Mouse (Mus musculus): ENCODE measurements around the gene Rsph3b.
"Not testable (repeated sequence)": the region's sequence is repeated elsewhere in the genome, so short reads cannot be mapped to it uniquely, and the experiment has no call there.

Rsph3b gene

DNA sequence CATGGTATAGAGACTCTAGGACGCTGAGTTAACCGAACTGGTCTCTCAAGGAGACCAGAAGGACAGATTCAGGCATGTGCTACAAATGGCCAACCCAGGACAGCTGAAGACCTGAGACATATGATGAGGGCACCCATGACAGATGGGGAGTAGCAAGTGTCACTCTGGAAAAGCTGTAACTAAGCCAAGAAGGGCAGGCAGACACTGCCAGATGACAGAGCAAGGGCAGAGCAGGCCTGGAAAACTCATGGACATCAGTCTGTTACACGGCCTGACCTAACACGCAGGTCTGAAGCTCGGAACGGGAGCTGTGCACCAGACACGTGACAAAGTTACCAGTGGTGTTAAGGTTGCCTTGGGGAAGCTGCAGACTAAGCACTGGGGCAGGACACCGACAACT lies 10.4 kb upstream of the Rsph3b start:
- not testable (repeated sequence) for DNase-seq (ENCODE audit: low spot score)

GRCm38 (mm10) chr17:6948769-6949228 lies 317 bp upstream of the Rsph3b start:
- DNase-seq (ENCODE audit: low spot score): not testable (repeated sequence)

DNA sequence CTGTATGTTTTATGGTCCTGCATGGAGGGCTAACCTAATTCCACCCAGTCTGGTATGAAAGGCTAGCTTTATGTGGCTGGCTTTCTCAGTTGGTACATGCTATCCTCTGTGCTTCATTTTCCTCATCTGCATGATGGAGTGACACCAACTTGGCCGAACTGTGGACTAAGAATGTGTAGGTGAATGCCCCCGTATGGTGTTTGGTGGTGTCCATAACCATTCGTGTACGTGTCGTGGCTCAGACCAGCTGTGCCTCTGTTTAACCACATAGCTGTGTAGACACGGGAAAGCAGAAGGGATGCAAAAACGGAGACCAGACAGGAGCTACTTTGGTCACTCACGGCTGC lies 872 bp downstream of the Rsph3b start:
- not testable (repeated sequence) for DNase-seq (ENCODE audit: low spot score)

- DNase-seq (ENCODE audit: low spot score): not testable (repeated sequence)
Observed at GRCm38 (mm10) chr17:6942560-6942959, 5.9 kb downstream of the Rsph3b start.

DNA sequence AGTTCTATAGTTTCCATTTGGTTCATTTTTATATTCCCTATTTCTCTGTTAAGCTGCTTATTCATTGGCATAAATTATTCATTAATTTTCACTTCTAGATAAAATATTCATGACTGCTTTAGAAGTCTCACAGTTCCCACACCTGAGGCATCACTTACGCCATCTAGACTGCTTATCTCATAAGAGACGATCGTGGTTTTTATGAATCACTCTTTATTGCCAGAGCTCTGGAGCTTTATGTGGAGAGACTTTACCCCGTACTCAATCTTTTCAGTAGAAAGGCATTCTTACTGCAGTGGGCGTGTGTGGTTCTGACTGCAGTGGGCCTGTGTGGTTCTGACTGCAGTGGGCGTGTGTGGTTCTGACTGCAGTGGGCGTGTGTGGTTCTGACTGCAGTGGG lies 16.9 kb downstream of the Rsph3b start:
- DNase-seq (ENCODE audit: low spot score): not testable (repeated sequence)

GRCm38 (mm10) chr17:6920351-6920894 lies 28.1 kb downstream of the Rsph3b start:
- DNase-seq (ENCODE audit: low spot score): not testable (repeated sequence)

DNA sequence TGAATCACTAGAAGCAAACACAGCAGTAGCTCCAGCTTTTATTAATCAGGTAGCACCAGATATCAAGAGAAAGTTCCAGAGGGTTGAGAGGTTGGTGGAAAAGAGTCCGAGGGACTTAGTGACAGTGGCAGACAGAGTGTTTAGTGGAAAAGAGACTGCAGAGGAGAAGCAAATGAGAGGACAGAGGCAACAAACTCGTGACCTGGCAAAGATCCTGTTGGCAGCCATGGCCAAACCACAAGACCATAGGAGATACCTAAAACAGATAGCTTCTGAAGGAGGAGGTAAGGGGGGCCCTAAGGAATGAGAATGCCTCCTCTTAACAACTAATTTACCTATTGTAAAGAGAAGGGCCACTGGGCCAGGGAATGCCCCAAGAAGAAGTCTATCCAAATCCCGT lies 29.1 kb downstream of the Rsph3b start:
- not testable (repeated sequence) for DNase-seq (ENCODE audit: low spot score)

DNA sequence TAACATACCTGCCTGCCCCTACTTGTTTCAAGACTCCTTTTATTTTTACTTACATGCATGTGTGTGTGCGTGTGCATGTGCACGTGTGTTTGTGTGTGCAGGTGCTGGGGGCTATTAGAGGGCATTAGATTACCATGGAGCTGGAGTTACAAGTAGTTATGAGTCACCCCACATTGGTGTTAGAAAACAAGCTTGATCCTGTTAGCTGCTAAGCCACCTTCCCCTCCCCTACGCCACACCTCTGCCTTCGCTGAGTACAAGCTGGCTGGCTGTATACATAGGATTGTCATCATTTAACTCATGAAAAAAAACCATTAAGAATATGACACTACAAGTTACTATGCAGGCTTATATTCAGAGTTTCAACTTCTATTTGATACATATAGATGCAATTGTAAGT lies 33.2 kb downstream of the Rsph3b start:
- DNase-seq (ENCODE audit: low spot score): not testable (repeated sequence)

DNA sequence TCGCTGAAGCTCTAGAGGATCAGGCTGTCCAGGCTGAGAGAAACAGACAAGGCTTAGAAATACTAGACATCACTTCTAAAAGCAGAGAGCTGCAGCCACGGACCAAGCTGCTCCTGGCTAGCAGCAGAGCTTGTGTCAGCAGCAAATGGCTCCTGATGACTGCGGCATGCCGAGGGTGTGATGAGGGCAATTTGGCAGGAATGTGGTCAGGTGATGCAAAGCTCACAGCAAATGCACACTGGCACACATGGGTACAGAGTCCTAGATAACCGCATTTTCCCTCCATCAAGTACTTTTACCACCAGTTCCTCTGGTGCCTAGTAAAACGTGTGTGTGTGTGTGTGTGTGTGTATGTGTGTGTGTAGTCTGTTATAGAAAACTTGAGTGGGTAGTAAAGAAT lies 34.4 kb downstream of the Rsph3b start:
- DNase-seq (ENCODE audit: low spot score): not testable (repeated sequence)

DNA sequence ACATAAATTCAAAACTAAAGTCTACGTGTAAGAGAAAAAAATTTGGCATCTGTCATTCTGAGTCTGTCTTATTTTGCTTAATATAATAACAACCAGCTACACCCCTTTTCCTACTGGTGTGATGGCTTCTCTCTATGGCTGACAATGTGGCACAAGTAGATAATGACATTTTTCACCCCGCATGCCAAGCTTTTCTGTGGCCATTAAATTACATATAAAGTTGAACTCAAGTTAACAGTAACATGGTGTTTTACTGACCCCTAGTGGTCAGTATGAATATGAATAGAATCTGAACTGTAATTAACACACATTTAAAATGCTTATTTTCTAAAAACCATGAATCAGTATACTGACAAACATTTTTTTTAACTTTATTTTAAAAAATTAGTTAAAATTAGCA lies 48.1 kb downstream of the Rsph3b start:
- DNase-seq (ENCODE audit: low spot score): not testable (repeated sequence)

- DNase-seq (ENCODE audit: low spot score): not testable (repeated sequence)
Observed at GRCm38 (mm10) chr17:6897996-6898562, 50.4 kb downstream of the Rsph3b start.

GRCm38 (mm10) chr17:6896756-6897155 lies 51.7 kb downstream of the Rsph3b start:
- no peak for DNase-seq (ENCODE audit: low spot score)

DNA sequence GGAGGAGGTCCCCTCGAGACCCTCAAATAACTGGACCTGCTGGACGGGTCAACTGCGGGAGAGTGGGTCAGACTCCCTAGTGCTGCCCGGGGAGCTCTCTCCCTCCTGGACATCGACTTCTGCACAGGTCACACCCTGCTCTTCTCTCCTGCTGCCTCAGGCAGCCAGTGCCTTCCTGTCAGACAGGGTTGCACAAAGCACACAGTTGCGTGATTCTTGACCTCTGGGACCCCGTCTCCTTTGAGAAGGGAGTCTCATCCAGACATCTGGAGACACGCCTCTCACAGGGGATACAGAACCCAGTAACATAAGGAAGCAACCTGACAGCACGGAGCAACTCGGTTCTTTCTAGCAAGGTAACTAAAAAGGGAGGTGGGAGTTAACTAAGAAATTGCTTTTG lies 55.1 kb downstream of the Rsph3b start:
- DNase-seq (ENCODE audit: low spot score): no peak

DNA sequence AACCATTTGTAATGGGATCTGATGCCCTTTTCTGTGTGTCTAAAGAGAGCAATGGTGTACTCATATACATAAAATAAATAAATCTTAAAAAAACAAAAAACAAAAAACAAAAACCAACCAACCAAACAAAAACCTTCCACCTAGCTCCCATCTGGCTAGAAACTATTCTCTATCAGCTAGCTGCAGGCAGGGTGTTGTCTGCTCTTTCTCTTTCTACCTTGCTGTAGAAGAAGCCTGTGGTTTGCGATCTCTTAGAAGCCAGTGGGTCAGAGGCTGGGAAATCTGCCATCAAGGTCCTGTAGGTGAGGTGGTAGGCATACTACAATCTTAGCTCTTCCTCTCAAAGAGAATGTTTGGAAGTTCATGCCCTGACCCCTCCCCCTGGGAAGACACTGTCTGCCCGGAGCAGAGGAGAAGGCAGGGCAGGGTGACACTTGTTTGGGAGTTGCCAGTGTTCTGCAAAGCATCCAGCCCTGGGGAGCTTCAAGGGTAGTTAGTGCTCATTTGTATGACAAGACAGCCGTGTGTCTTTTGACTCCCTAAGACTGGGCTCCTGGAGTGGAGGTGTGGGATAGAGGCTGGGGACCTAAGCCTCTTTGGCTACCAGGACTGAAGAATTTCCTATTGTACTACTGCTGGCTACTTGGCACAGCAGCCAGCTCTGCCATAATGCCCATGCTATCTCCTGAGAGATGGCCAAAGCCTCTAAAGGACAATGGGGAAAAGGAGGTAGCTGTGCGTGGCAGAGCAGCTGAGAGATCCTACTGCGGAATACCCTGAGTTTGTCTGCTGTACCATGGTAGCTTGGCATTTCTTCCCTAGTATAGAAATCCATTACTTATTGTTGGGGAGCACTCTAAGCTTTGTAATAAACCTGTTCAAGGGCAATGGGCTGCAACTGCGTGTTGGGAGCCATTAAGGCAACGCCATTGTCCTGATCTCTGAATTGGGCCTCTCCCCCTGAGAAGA lies 56.2 kb downstream of the Rsph3b start:
- no peak for DNase-seq (ENCODE audit: low spot score)

GRCm38 (mm10) chr17:6886445-6886844 lies 62.0 kb downstream of the Rsph3b start:
- DNase-seq (ENCODE audit: low spot score): no peak

GRCm38 (mm10) chr17:6884531-6884930 lies 64.0 kb downstream of the Rsph3b start:
- DNase-seq (ENCODE audit: low spot score): no peak

GRCm38 (mm10) chr17:6881306-6881705 lies 67.2 kb downstream of the Rsph3b start:
- DNase-seq (ENCODE audit: low spot score): no peak

- no peak for DNase-seq (ENCODE audit: low spot score)
Observed at GRCm38 (mm10) chr17:6871421-6871820, 77.1 kb downstream of the Rsph3b start.

DNA sequence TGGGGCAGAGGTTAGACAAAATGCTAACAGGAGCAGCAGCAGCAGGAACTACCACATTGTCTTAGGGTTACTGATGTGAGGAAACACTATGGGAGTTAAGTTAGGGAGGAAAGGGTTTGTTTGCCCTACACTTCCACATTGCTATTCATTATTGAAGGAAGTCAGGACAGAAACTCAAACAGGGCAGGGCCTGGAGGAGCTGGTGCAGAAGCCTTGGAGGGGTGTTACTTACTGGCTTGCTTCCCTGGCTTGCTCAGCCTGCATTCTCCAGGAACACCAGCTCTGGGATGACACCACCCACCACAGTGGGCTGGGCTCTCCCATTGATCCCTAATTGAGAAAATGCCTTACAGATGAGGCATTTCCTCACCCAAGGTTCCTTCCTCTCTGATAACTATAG lies 79.7 kb downstream of the Rsph3b start:
- DNase-seq (ENCODE audit: low spot score): no peak

DNA sequence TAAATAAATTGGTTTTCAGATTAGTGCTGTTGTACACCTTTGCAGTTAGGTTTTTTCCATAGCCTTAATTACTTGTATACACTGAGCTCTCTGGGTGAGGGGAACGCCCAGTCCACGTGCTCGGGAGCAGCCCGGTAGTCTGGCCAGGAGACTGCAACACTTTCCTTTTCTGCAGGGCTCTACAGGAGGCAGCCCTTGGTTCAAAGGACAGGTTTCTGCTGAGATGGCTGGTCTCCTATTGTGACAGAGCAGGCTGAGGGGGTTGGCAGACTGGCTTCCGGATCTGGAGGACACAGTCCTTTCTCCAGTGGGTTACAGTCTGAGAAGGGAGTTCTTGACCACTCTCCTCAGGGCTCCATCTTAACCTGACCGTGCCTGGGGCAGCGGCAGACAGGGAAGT lies 80.7 kb downstream of the Rsph3b start:
- DNase-seq (ENCODE audit: low spot score): no peak

- DNase-seq (ENCODE audit: low spot score): no peak
Observed at GRCm38 (mm10) chr17:6866576-6866975, 81.9 kb downstream of the Rsph3b start.

GRCm38 (mm10) chr17:6865580-6865979 lies 82.9 kb downstream of the Rsph3b start:
- no peak for DNase-seq (ENCODE audit: low spot score)

DNA sequence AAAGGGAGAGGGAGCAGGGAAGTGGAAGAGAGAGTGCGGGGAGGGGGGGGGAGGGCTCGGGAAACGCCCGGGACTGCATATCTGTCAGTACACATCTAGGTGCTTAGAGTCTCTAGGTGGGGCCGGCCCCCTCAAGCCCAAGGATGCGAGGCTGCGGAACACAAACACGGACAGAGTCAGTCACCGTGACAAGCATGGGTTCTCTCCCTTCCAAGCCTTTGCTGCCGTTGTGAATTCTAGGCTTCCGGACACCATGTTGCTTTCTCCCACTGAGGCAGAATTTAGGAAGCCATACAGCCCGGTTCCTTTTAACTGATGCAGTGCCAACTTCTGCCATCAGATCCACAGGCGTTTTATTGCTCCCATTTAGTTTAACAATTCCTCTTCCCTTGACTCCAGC lies 83.6 kb downstream of the Rsph3b start:
- DNase-seq (ENCODE audit: low spot score): no peak

All from MN1 (cell line).